Mouse (Mus musculus) stomach, postnatal 0 days (tissue): ENCODE results near the gene Hnrnph1. TPM values are rescaled to one million over a fixed set of nuclear protein-coding genes. Genes with fewer than 3 reads are reported as not detected.

Experiments used
- ATAC-seq: fragments of 200-750 bp; cut with Nextera tagmentation; 2 replicates; pipeline ENCODE4 v1.8.0; 2017; ENCODE audit not compliant: low FRiP score, low TSS enrichment
- DNase-seq: peaks from one replicate; pipeline ENCODE4 v3.0.0-alpha.2; 2016; ENCODE audit warnings: low spot score
- H3K27ac ChIP-seq: fragments of 300-500 bp; sonication (generic); replicated peaks from 2 replicates; pipeline ENCODE4 v1.5.1; 2014; ENCODE audit warnings: mild to moderate bottlenecking, control low read depth
- H3K27me3 ChIP-seq: fragments of 300-500 bp; sonication (generic); 2 replicates; pipeline ENCODE4 v1.6.1; 2014; ENCODE audit warnings: low read length; ENCODE audit not compliant: control insufficient read depth, insufficient read depth
- H3K36me3 ChIP-seq: fragments of 300-500 bp; sonication (generic); 2 replicates; pipeline ENCODE4 v1.6.1; 2014; ENCODE audit warnings: low read length, mixed read lengths; ENCODE audit not compliant: control insufficient read depth, insufficient read depth
- H3K4me1 ChIP-seq: fragments of 300-500 bp; sonication (generic); replicated peaks from 2 replicates; pipeline ENCODE4 v1.6.1; 2014; ENCODE audit warnings: antibody characterized with exemption; ENCODE audit not compliant: control insufficient read depth, insufficient read depth
- H3K4me2 ChIP-seq: fragments of 300-500 bp; sonication (generic); replicated peaks from 2 replicates; pipeline ENCODE4 v1.6.1; 2014; ENCODE audit warnings: low read depth, mild to moderate bottlenecking, control low read depth, moderate library complexity
- H3K4me3 ChIP-seq: fragments of 300-500 bp; sonication (generic); 2 replicates; pipeline ENCODE4 v1.5.1; 2014; ENCODE audit warnings: low read depth, low read length, control low read depth
- H3K9ac ChIP-seq: fragments of 300-500 bp; sonication (generic); 2 replicates; pipeline ENCODE4 v1.6.1; 2014; ENCODE audit warnings: mild to moderate bottlenecking, low read length, control low read depth, mixed read lengths
- H3K9me3 ChIP-seq: fragments of 300-500 bp; sonication (generic); 2 replicates; pipeline ENCODE4 v1.6.1; 2016; ENCODE audit warnings: low read length; ENCODE audit not compliant: control insufficient read depth
- CTCF ChIP-seq: IDR thresholded peaks from 2 replicates; pipeline ENCODE4 v1.5.1; 2016; ENCODE audit warnings: antibody characterized with exemption, low read depth, mild to moderate bottlenecking, moderate library complexity
- EP300 ChIP-seq: optimal IDR thresholded peaks from 2 replicates; pipeline ENCODE3; 2016; ENCODE audit warnings: antibody characterized with exemption
- WGBS: fragments of 180-500 bp; shearing (Covaris S2); extraction: QIAGEN DNeasy Blood & Tissue Kit; methylation state at CpG from one replicate; pipeline ENCODE4 v1.1.7; 2014; 5-methylcytosine and 5-hydroxymethylcytosine counted together
- polyA plus RNA-seq: library from polyadenylated mRNA; unstranded; fragments of >200 nt; fragmentation: Nextera tagmentation; extraction: Ambion mirVana; gene quantifications from 2 replicates; pipeline ENCODE4 v1.2.1, GENCODE M21; 2015

Hnrnph1 gene
- polyA plus RNA-seq, 1 experiment from 2014 or later = 115 TPM

GRCm38 (mm10) chr11:50375421-50375820 is 1.4 kb upstream of the Hnrnph1 start:
- Histone ChIP-seq H3K9ac (no peak overlapping the region), H3K36me3 (peaks cover 4% of the 10 kb centered on the region; the same call in 1 of the 2 replicates), H3K27ac (no peak overlapping the region), H3K27me3 (no peaks in the 10 kb centered on the region), H3K4me3 (no peak overlapping the region), H3K4me2 (no peak overlapping the region), H3K9me3 (no peaks in the 10 kb centered on the region), H3K4me1 (no peaks in the 10 kb centered on the region; the same call in 1 of the 2 replicates)
- TF ChIP-seq CTCF = no peak
- TF ChIP-seq EP300 = no peak
- WGBS = 80% methylated on average over 5 of the region's 5 CpGs
- ATAC-seq = no peak
- no peak for DNase-seq

- WGBS = 31% methylated on average over 10 of the region's 10 CpGs
- no peaks in the 10 kb centered on the region; the same call in 1 of the 2 replicates for H3K4me1 ChIP-seq
- no peak for ATAC-seq
- peak overlapping the region; percentile 82 for H3K9ac ChIP-seq
- peaks cover 4% of the 10 kb centered on the region; the same call in 1 of the 2 replicates for H3K36me3 ChIP-seq
- TF ChIP-seq EP300 (no peak), CTCF (no peak)
- H3K27ac ChIP-seq = peak overlapping the region; percentile 100
- no peaks in the 10 kb centered on the region for H3K9me3 ChIP-seq
- peak overlapping the region; percentile 85 for H3K4me3 ChIP-seq
- peak overlapping the region; percentile 99 for H3K4me2 ChIP-seq
- H3K27me3 ChIP-seq = no peaks in the 10 kb centered on the region
- no peak for DNase-seq
These were observed 517 bp upstream of the Hnrnph1 start for GRCm38 (mm10) chr11:50376156-50376790.

GRCm38 (mm10) chr11:50377892-50378684 is 1.3 kb downstream of the Hnrnph1 start:
- Histone ChIP-seq H3K36me3 (peaks cover 12% of the 10 kb centered on the region), H3K4me3 (peak overlapping the region; percentile 85), H3K27me3 (no peaks in the 10 kb centered on the region), H3K4me1 (no peaks in the 10 kb centered on the region; the same call in 1 of the 2 replicates), H3K4me2 (peak overlapping the region; percentile 72), H3K9ac (peak overlapping the region; percentile 98), H3K9me3 (no peaks in the 10 kb centered on the region), H3K27ac (peak overlapping the region; percentile 100)
- ATAC-seq (peak; percentile 86), DNase-seq (peak; percentile 93)
- WGBS = under 1% methylated on average over 70 of the region's 71 CpGs
- TF ChIP-seq EP300 (no peak), CTCF (peak; percentile 72)

- no peak for ATAC-seq
- Histone ChIP-seq H3K9me3 (no peaks in the 10 kb centered on the region), H3K4me1 (no peaks in the 10 kb centered on the region; the same call in 1 of the 2 replicates), H3K4me3 (peak overlapping the region; percentile 85), H3K36me3 (peaks cover 16% of the 10 kb centered on the region), H3K27ac (no peak overlapping the region), H3K9ac (peak overlapping the region; percentile 98), H3K4me2 (peak overlapping the region; percentile 72), H3K27me3 (no peaks in the 10 kb centered on the region)
- DNase-seq = no peak
- WGBS = 45% methylated on average over 12 of the region's 12 CpGs
- no peak for TF ChIP-seq CTCF
- TF ChIP-seq EP300 = no peak
These were observed 2.4 kb downstream of the Hnrnph1 start for GRCm38 (mm10) chr11:50379023-50379752.

- DNase-seq (no peak), ATAC-seq (no peak)
- H3K36me3 ChIP-seq = peaks cover 18% of the 10 kb centered on the region
- WGBS = 8% methylated on average over 4 of the region's 4 CpGs
- H3K4me2 ChIP-seq = peak overlapping the region; percentile 25
- H3K4me1 ChIP-seq = no peaks in the 10 kb centered on the region; the same call in 1 of the 2 replicates
- H3K4me3 ChIP-seq = peak overlapping the region; percentile 15; the same call in 1 of the 2 replicates
- H3K9me3 ChIP-seq = no peaks in the 10 kb centered on the region
- TF ChIP-seq EP300 (no peak), CTCF (no peak)
- H3K9ac ChIP-seq = no peak overlapping the region
- H3K27ac ChIP-seq = no peak overlapping the region
- H3K27me3 ChIP-seq = no peaks in the 10 kb centered on the region
These were observed 4.5 kb downstream of the Hnrnph1 start for GRCm38 (mm10) chr11:50381311-50381710.
